Mouse (Mus musculus) CH12.LX (cell line): ENCODE measurements around the gene 1300017J02Rik. TPM values are rescaled to one million over a fixed set of nuclear protein-coding genes. Genes with fewer than 3 reads are reported as not detected.

Source experiments
- DNase-seq: peaks from one replicate; pipeline ENCODE4 v3.0.0-alpha.2; 2013; ENCODE audit errors: extremely low read depth
- H3K27ac ChIP-seq: 2 replicates; pipeline ENCODE4 v1.5.1; 2012; ENCODE audit warnings: low read depth, mild to moderate bottlenecking, control low read depth, moderate library complexity; ENCODE audit not compliant: insufficient read depth
- H3K27me3 ChIP-seq: replicated peaks from 2 replicates; pipeline ENCODE3; 2012; ENCODE audit warnings: inconsistent platforms
- H3K36me3 ChIP-seq, 2 experiments: replicated peaks in 1 of 2; 2 replicates each; pipeline versions ENCODE3 to v1.6.1; 2012; ENCODE audit warnings: inconsistent platforms in 1 of 2, low read length in 1 of 2, mild to moderate bottlenecking in 1 of 2, mixed read lengths in 1 of 2, moderate library complexity in 1 of 2; ENCODE audit not compliant: control insufficient read depth in 1 of 2, insufficient read depth in 1 of 2
- H3K4me1 ChIP-seq, 2 experiments: 2 replicates each; pipeline ENCODE4 v1.6.1; 2012; ENCODE audit warnings: inconsistent platforms in 1 of 2, moderate library complexity in 1 of 2; ENCODE audit not compliant: insufficient read depth in 2 of 2, control insufficient read depth in 1 of 2
- H3K4me2 ChIP-seq: 2 replicates; pipeline ENCODE4 v1.6.1; 2012; ENCODE audit warnings: low read depth, mild to moderate bottlenecking, control low read depth; ENCODE audit not compliant: poor library complexity, insufficient read depth, severe bottlenecking
- H3K4me3 ChIP-seq, 3 experiments: fragments of 150-350 bp in 1 of 3; sonication (generic) in 1 of 3; replicated peaks in 1 of 3; 2 replicates each; pipeline versions ENCODE3 to v1.5.1; 2011 to 2012; ENCODE audit warnings: low read depth in 2 of 3, low read length in 2 of 3, mild to moderate bottlenecking in 2 of 3, moderate library complexity in 2 of 3, control low read depth in 1 of 3, improper control_type of control experiment in 1 of 3, inconsistent platforms in 1 of 3, mixed read lengths in 1 of 3; ENCODE audit not compliant: poor library complexity in 1 of 3
- H3K79me2 ChIP-seq: replicated peaks from 2 replicates; pipeline ENCODE4 v1.6.1; 2012; ENCODE audit warnings: mild to moderate bottlenecking, moderate library complexity; ENCODE audit not compliant: control insufficient read depth, poor library complexity, insufficient read depth, severe bottlenecking; ENCODE audit errors: extremely low read depth
- H3K9ac ChIP-seq: 2 replicates; pipeline ENCODE4 v1.6.1; 2012; ENCODE audit warnings: low read depth, mild to moderate bottlenecking, control low read depth, moderate library complexity; ENCODE audit not compliant: insufficient read depth
- H3K9me3 ChIP-seq: replicated peaks from 2 replicates; pipeline ENCODE3; 2012; ENCODE audit warnings: low read length, inconsistent platforms, mixed read lengths
- CHD1 ChIP-seq: IDR thresholded peaks from 2 replicates; pipeline ENCODE4 v1.6.1; 2012; ENCODE audit warnings: low read depth, low read length, improper control_type of control experiment, inconsistent platforms
- CHD2 ChIP-seq: IDR thresholded peaks from 2 replicates; pipeline ENCODE4 v1.6.1; 2011; ENCODE audit warnings: low read length, improper control_type of control experiment
- CTCF ChIP-seq, 2 experiments: IDR thresholded peaks in 1 of 2; conservative IDR thresholded peaks in 1 of 2; 2 replicates each; pipeline ENCODE4 v1.5.1; 2011 to 2012; ENCODE audit warnings: low read depth in 2 of 2, low read length in 2 of 2, improper control_type of control experiment in 1 of 2, inconsistent platforms in 1 of 2, mild to moderate bottlenecking in 1 of 2, moderate library complexity in 1 of 2
- E2F4 ChIP-seq: IDR thresholded peaks from 2 replicates; pipeline ENCODE4 v1.6.1; 2011; ENCODE audit warnings: low read depth, low read length, improper control_type of control experiment; ENCODE audit not compliant: insufficient replicate concordance
- EP300 ChIP-seq: IDR thresholded peaks from 2 replicates; pipeline ENCODE4 v1.6.1; 2011; ENCODE audit warnings: low read length, improper control_type of control experiment
- ETS1 ChIP-seq: conservative IDR thresholded peaks from 2 replicates; pipeline ENCODE4 v1.6.1; 2012; ENCODE audit warnings: low read depth, mild to moderate bottlenecking, inconsistent platforms, low read length, improper control_type of control experiment, moderate library complexity
- GABPA ChIP-seq: IDR thresholded peaks from 2 replicates; pipeline ENCODE4 v1.6.1; 2012; ENCODE audit warnings: low read depth, low read length, improper control_type of control experiment, inconsistent platforms; ENCODE audit not compliant: insufficient replicate concordance
- IRF4 ChIP-seq: IDR thresholded peaks from 2 replicates; pipeline ENCODE4 v1.6.1; 2014; ENCODE audit warnings: low read depth, mild to moderate bottlenecking, inconsistent platforms, low read length, improper control_type of control experiment
- JUND ChIP-seq: conservative IDR thresholded peaks from 2 replicates; pipeline ENCODE4 v1.6.1; 2011; ENCODE audit warnings: low read depth, low read length, improper control_type of control experiment
- MAFK ChIP-seq: IDR thresholded peaks from 2 replicates; pipeline ENCODE4 v1.6.1; 2011; ENCODE audit warnings: low read length, improper control_type of control experiment; ENCODE audit not compliant: insufficient replicate concordance
- MAX ChIP-seq: IDR thresholded peaks from 2 replicates; pipeline ENCODE4 v1.6.1; 2011; ENCODE audit warnings: low read length, improper control_type of control experiment
- MAZ ChIP-seq: IDR thresholded peaks from 2 replicates; pipeline ENCODE4 v1.6.1; 2012; ENCODE audit warnings: low read depth, mild to moderate bottlenecking, inconsistent platforms, low read length, improper control_type of control experiment, moderate library complexity
- MYC ChIP-seq: IDR thresholded peaks from 2 replicates; pipeline ENCODE4 v1.6.1; 2011; ENCODE audit warnings: low read depth, mild to moderate bottlenecking, improper control_type of control experiment, low read length
- NRF1 ChIP-seq: IDR thresholded peaks from 2 replicates; pipeline ENCODE4 v1.6.1; 2014; ENCODE audit warnings: low read depth, mild to moderate bottlenecking, inconsistent platforms, low read length, improper control_type of control experiment, moderate library complexity
- POLR2AphosphoS2 ChIP-seq: IDR thresholded peaks from 2 replicates; pipeline ENCODE4 v1.6.1; 2011; ENCODE audit warnings: low read depth, low read length, improper control_type of control experiment
- RAD21 ChIP-seq: IDR thresholded peaks from 2 replicates; pipeline ENCODE4 v1.6.1; 2011; ENCODE audit warnings: low read depth, mild to moderate bottlenecking, low read length, improper control_type of control experiment, moderate library complexity
- RCOR1 ChIP-seq: conservative IDR thresholded peaks from 2 replicates; pipeline ENCODE4 v1.6.1; 2012; ENCODE audit warnings: low read depth, mild to moderate bottlenecking, inconsistent platforms, low read length, improper control_type of control experiment
- SIN3A ChIP-seq: IDR thresholded peaks from 2 replicates; pipeline ENCODE4 v1.6.1; 2012; ENCODE audit warnings: low read length, improper control_type of control experiment, inconsistent platforms
- USF1 ChIP-seq: IDR thresholded peaks from 2 replicates; pipeline ENCODE4 v1.6.1; 2014; ENCODE audit warnings: low read depth, mild to moderate bottlenecking, inconsistent platforms, low read length, improper control_type of control experiment
- USF2 ChIP-seq: conservative IDR thresholded peaks from 2 replicates; pipeline ENCODE4 v1.6.1; 2011; ENCODE audit warnings: low read depth, low read length, improper control_type of control experiment
- ZC3H11A ChIP-seq: IDR thresholded peaks from 2 replicates; pipeline ENCODE4 v1.6.1; 2012; ENCODE audit warnings: low read depth, mild to moderate bottlenecking, inconsistent platforms, low read length, improper control_type of control experiment
- ZKSCAN1 ChIP-seq: IDR thresholded peaks from 2 replicates; pipeline ENCODE4 v1.6.1; 2012; ENCODE audit warnings: low read depth, inconsistent platforms, low read length, improper control_type of control experiment, borderline replicate concordance
- dilution Hi-C: fragments of 300-500 bp; cut with MboI; formaldehyde crosslinking; loops from 2 replicates; pipeline ENCODE4 v1.14.3; 2020; ENCODE audit warnings: low sequenced_read_pairs; ENCODE audit not compliant: extremely low pct_unique_long_range_greater_than_20kb, extremely low pct_ligation_motif_present
- in situ Hi-C: fragments of 300-500 bp; cut with MboI; formaldehyde crosslinking; loops from 3 replicates; pipeline ENCODE4 v1.14.3; 2019; ENCODE audit warnings: low sequenced_read_pairs, low pct_ligation_motif_present, low pct_unique_long_range_greater_than_20kb, mixed read lengths
- polyA plus RNA-seq: library from polyadenylated mRNA; unstranded; fragments of >175 nt; gene quantifications from 2 replicates; pipeline ENCODE4 v1.2.1, GENCODE M21; 2012; ENCODE audit warnings: low read depth; ENCODE audit not compliant: insufficient read length
- total RNA-seq, 2 experiments: library from RNA; depleted of rRNA; stranded (reverse); fragments of 300-350 nt in 1 of 2; fragments of >200 nt in 1 of 2; gene quantifications; 2 replicates each; pipeline ENCODE4 v1.2.3; 2012 to 2014

Gene 1300017J02Rik
- total and polyA plus RNA-seq, 3 experiments: 0.59 to 0.81 TPM; not detected in 1

DNA sequence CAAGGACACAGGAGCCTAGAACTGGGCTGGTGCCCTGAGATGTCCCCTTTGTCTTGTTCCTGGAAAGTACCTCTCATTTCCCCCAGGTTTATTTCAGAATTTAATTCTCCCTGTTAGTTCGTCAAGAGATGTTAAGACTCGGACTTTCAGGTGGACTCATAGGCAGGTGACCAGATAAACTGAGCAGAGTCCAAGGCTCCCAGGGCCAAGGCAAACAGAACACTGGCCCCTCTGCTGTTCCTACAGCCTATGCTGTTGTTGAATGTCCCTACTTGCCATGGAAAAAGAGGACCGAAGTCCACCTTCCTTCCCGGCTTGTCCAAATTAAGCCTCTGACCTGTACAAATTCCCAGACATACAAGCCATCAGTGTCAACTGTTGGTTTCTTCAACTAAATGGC is 61.2 kb downstream of the 1300017J02Rik start:
- Histone ChIP-seq H3K79me2 (no peaks in the 10 kb centered on the region), H3K9me3 (no peaks in the 10 kb centered on the region), H3K27me3 (peaks cover 4% of the 10 kb centered on the region), H3K36me3 (no peaks in the 10 kb centered on the region), H3K4me2 (no peak overlapping the region), H3K27ac (no peak overlapping the region), H3K4me1 (no peaks in the 10 kb centered on the region)
- in situ Hi-C loops (no loop called here), dilution Hi-C loops (no loop called here)
- DNase-seq: no peak
- no peak for TF ChIP-seq MAFK
- no peak for TF ChIP-seq ZKSCAN1
- TF ChIP-seq ETS1: no peak
- TF ChIP-seq CHD2: no peak
- TF ChIP-seq SIN3A: no peak
- no peak for TF ChIP-seq CHD1
- TF ChIP-seq USF1: no peak
- no peak for TF ChIP-seq NRF1
- TF ChIP-seq MAX: no peak
- TF ChIP-seq EP300: no peak
- no peak for TF ChIP-seq E2F4
- no peak for TF ChIP-seq JUND
- TF ChIP-seq CTCF (conservative IDR thresholded peaks at IDR 0.05 in 1 of 2, IDR thresholded peaks at IDR 0.05 in 1 of 2; ENCODE audit: low read depth in 2 of 2, low read length in 2 of 2): no peak
- TF ChIP-seq RAD21: no peak
- no peak for TF ChIP-seq MYC
- TF ChIP-seq ZC3H11A: no peak
- no peak for TF ChIP-seq POLR2AphosphoS2
- TF ChIP-seq, all 38 proteins: peak for 0
- Histone ChIP-seq H3K9ac (no peak overlapping the region), H3K4me3 (no peak overlapping the region)

DNA sequence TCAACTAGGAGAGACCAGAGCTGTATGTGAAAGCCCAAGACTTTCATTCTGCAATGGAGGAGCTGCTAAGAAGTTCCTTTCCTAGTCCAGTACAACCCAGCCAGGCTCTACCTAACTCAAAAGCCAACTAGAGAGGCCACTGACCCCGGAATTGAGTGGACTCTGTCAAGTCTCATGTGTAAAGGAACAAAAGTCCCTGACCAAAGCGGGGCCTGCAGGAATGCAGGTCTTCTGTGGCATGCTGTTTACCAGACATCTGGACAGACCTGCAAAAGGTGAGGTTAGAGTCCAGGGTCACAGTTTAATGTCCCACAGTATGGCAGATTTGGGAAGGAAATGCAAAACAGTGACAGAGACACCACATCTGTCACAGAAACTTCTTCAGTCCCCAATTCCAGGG is 63.7 kb downstream of the 1300017J02Rik start:
- peaks cover 7% of the 10 kb centered on the region for H3K27me3 ChIP-seq
- dilution Hi-C loops (no loop called here), in situ Hi-C loops (no loop called here)
- no peak for TF ChIP-seq CHD2
- TF ChIP-seq E2F4: no peak
- no peak for TF ChIP-seq MAZ
- TF ChIP-seq ZC3H11A: no peak
- no peak for TF ChIP-seq USF1
- no peak for TF ChIP-seq RCOR1
- no peak for TF ChIP-seq GABPA
- TF ChIP-seq ETS1: no peak
- no peak for TF ChIP-seq USF2
- no peak for TF ChIP-seq POLR2AphosphoS2
- no peak for TF ChIP-seq IRF4
- no peak for TF ChIP-seq MAX
- no peak for TF ChIP-seq EP300
- H3K36me3 ChIP-seq: no peaks in the 10 kb centered on the region
- no peak overlapping the region for H3K4me3 ChIP-seq
- H3K9me3 ChIP-seq: no peaks in the 10 kb centered on the region
- no peak overlapping the region for H3K27ac ChIP-seq
- H3K9ac ChIP-seq: no peak overlapping the region
- DNase-seq: no peak
- no peak overlapping the region for H3K4me2 ChIP-seq
- H3K4me1 ChIP-seq: no peaks in the 10 kb centered on the region
- H3K79me2 ChIP-seq: no peaks in the 10 kb centered on the region
